Mouse (Mus musculus) thymus, postnatal 14 days (tissue): ENCODE measurements around the gene Hyou1.
"Not testable (repeated sequence)": the region's sequence is repeated elsewhere in the genome, so short reads cannot be mapped to it uniquely, and the experiment has no call there.

Experiments
- DNase-seq: peaks from one replicate; pipeline ENCODE4 v3.0.0; 2021

Hyou1 gene

GRCm38 (mm10) chr9:44379054-44379834 is at the start of gene Hyou1:
Gene Hyou1 (plus strand): TSS chr9:44379490.
- DNase-seq = peak; percentile 99

DNA sequence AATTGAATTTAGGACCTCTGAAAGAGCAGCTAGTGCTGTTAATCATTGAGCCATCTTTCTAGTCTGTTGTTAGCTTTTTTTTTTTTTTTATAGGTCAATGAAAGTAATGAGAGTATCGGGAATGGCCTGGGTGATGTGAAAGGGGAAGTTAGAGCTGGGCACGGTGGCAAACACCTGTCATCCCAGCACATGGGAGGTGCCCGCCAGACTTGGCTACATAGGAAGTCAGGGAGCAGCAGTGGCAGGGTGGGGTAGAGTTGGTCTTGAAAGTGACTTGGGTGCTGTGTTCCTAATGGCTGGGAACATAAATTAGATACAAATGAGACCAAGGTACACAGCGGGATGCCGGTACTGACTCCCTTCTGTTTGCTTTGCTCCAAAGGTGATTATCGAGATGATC is 48.6 kb upstream of the Hyou1 start:
- no peak for DNase-seq

DNA sequence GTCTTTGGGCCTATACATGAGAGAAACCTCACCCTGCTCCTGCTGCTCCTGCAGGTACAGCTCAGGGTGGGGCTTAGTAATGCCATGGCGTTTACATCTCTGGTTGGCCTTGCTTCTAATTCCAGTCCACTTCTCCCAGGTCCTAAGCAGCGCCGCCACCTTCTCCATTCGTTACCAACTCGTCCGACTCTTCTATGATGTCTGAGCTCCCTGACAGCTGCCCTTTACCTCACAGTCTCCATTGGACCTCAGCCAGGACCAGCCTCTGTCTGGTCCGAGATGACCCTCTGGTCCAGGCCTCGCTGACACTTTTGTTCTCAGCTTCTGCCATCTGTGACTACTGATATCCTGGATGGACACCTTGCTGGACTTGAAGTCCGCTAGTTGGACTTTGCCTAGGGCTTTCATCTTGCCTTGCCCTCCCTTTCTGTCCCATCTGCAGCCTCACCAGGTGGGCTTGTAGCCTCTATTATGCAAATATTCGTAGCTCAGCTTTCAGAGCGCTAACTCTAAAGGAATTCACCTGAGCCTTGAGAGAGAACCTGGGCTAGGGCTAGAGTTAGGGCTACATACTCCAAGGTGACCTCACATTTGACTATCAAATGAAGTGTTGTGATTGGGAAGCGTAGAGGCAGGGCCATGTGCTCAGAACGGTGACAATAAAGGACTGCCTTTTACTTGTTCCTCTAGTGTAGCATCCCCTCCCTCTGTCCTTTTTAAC is 46.2 kb upstream of the Hyou1 start:
- DNase-seq = no peak

DNA sequence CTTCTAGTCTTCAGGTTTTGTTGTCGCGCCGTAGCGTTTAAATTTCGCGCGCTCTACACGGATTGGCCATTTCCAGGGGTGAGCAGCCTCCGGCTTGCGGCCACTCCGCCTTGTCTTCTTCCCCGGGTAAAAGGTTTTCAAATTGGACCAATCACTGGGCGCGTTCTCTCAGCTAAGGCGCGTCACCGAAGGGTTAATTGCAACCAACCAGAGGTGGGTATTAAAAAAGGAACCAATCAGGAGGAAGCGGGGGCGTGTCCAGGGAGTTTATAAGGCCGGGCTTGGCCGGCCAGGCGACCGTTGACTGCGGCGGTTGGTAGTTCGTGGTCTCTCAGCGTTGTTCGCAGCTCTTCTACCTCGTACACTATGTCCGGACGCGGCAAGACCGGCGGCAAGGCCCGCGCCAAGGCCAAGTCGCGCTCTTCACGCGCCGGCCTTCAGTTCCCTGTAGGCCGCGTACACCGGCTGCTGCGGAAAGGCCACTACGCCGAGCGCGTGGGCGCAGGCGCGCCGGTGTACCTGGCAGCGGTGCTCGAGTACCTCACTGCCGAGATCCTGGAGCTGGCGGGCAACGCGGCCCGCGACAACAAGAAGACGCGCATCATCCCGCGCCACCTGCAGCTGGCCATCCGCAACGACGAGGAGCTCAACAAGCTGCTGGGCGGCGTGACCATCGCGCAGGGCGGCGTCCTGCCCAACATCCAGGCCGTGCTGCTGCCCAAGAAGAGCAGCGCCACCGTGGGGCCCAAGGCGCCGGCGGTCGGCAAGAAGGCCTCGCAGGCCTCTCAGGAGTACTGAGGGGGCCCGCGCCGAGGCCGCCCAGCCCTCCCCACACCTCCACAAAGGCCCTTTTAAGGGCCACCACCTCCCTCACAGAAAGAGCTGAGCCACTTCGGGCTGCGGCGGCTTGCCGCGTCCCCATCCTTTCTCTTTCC is 44.6 kb upstream of the Hyou1 start, which contains the start of gene H2afx:
Gene H2afx (plus strand): TSS at position 299 of the 935 bp plus-strand sequence.
- peak; percentile 98 for DNase-seq

DNA sequence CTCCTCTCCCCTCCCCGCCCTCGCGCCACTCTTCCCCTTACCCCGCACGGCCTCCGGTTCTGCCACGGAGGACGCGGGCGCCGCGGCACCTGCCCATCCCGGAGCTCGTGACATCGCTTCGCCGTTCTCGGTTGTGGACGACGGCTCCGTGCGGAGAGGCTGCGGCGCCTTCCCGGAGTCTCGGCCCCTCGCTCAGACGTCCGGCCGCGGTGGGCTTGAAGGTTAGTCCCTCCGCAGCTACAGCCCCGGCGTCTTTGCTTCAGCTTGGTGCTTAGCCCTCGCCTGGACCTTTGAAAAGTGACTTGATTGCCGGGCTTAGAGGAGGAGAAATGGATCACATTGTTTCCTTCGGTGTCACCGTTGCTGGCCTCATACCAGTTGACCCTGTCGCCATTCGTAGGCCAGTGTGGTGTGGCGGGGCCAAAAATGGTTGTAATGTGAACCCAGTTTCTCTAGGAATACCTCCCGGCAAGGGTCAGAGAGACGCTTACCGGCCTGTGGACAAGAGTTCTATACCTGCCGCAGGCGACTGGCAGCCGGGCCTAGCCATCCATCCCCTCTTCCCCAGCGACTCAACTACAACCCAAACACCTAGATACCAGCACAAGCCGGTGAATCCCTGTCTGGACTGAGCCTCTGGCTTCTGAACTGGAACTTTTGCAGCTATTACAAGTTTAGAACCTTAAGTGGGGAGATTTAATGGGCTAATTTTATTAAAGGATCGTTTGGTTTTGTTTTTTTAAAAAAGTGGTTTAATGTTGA is 43.8 kb upstream of the Hyou1 start:
- DNase-seq = peak; percentile 34

- DNase-seq = no peak
These were observed 43.2 kb upstream of the Hyou1 start for GRCm38 (mm10) chr9:44336093-44336406.

DNA sequence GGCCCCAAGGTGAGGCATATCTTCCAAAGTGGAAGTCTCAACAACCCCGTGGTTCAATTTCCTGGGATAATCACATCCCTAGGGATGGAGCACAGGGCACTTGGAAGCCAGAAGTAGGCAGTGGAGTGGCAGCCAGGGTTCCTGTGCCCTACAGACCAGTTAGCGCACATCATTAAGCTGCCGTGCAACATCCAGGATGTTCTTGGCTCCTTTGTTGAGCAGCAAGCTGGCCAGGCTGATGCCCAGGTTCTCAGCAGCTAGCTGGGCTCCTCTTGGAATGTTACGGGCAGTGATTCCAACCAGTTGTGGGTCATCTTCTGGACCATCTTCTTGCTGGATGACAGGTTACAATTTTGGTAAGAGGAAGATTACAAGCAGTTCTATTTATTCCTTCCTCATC is 42.8 kb upstream of the Hyou1 start:
- not testable (repeated sequence) for DNase-seq

- no peak for DNase-seq
These were observed 42.3 kb upstream of the Hyou1 start for GRCm38 (mm10) chr9:44336964-44337363.

DNA sequence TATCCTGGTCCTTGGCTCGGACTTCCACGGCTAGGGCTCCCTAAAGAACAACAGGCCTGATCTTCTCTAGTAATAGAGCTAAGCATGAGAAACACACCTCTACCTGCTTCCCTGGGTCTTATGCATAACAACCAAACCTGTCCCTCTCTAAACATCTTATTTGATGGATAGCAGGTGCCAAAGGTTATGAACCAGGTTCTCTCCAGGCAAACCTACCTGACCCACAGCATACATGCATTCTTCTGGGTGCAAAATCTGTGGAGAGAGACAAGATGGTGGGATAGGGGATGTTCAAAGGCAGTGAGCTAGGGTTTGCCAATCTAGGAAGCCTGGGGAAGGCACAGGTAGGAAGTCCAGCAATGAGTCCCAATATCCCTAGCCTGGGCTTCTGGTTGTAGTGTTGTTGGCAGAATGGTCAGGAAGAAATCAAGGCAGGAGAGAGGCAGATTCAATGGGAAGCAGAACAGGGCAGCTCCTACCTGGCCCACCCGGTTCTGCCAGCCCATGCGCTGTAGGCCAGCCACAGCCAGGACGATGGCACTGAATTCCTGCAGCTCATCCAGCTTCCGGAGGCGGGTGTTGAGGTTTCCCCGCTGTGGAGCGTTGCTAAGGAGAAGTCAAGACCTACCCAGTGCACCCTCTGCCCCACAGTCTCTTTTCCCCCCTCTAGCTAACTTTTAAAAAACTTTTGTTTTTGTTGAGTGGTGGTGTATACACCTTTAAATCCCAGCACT is 41.7 kb upstream of the Hyou1 start:
- DNase-seq = no peak

- no peak for DNase-seq
These were observed 40.7 kb upstream of the Hyou1 start for GRCm38 (mm10) chr9:44338574-44338973.

DNA sequence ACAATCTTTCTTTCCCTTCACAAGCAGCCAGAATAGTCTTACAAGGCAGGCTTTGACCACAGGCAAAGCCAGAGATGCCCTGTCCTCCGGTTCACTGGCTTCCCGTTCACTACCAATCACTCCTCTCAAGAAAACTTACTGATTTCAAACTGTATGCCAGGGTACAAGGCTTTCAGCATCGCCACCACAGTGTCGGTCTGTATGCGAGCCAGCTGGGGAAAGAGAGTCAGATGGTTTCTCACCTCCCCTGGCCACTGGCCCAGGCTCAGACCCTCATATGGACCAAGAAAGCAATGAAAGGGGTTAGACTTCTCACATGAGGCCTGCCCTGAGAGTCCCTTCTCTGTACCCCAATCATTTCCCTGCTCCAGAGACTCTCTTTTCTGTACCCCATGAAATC is 37.8 kb upstream of the Hyou1 start:
- DNase-seq = no peak

- no peak for DNase-seq
These were observed 37.1 kb upstream of the Hyou1 start for GRCm38 (mm10) chr9:44342173-44342572.

DNA sequence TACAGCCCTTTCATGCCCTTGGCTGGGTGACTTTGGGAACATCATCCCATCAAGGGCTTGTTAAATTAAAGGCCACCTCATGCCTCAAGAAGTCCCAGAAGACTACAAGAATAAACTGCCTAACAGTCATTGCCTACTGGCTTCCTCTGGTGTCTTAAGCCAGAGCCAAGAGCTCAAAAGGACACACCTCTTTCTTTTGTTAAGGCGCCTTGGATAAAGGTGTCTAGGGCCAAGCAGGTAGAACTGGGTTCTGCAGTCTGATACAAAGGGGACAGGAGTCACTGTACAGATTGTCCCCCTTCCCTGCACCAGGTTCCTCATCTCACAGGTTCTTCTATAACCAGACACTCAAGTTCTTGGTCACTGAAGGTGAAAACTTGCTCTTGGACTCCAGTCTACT is 36.7 kb upstream of the Hyou1 start:
- no peak for DNase-seq

DNA sequence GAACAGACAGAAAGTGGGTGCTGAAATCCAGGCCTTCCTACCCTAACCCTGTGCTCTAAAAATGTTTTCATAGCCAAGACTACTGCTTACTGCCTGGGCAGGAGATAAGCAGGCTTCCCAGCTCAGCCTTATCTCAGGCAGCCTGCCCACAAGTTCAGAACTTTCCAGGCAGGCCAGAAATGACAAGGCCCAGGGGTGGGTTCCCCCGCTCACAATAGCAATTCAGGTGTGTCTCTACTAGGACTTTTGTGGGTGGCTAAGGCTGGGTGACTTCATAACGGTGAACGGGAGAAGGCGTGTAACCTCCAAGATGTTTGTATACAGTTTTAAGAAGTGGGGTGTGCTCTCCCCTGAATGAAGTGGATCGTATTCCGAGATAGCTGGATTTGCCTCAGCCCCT is 36.0 kb upstream of the Hyou1 start:
- DNase-seq = no peak

- peak; percentile 89 for DNase-seq
These were observed 35.4 kb upstream of the Hyou1 start, which contains the start of gene Hmbs for GRCm38 (mm10) chr9:44343781-44344421. Gene Hmbs (minus strand): TSS chr9:44344228.

DNA sequence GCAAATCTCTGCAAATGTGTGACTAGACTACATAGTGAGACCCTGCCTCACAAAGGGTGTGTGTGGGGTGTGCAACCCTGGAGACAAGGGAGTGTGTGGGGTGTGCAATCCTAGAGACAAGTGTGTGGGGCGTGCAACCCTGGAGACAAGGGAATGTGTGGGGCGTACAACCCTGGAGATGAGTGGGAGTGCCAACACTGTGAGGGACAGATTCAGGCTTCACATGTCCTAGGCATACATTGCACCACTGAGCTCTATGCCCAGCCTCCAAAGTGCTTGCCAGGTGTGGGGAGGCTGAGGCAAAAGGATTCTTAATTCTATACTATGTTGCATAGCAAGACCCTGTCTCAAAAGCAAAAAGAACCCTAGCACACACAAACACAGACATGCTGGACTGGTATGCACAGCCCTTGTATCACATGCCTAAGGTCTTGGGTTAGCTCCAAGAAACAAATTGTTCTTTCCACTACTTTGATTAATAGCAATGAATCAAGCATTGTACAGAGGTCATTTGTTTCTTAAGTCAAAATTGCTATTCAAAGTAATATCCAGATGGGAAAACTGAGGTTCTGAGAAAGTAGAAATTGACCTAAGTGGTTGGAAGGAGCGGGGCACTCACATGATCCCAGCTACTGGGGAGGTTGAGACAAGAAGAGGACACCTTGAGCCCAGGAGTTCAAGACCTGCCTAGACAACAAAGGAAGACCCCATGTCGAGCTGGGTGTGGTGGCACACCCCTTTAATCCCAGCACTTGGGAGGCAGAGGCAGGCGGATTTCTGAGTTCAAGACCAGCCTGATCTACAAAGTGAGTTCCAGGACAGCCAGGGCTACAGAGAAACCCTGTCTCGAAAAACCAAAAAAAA is 33.5 kb upstream of the Hyou1 start:
- no peak for DNase-seq

GRCm38 (mm10) chr9:44347166-44347565 is 32.1 kb upstream of the Hyou1 start:
- DNase-seq = no peak

DNA sequence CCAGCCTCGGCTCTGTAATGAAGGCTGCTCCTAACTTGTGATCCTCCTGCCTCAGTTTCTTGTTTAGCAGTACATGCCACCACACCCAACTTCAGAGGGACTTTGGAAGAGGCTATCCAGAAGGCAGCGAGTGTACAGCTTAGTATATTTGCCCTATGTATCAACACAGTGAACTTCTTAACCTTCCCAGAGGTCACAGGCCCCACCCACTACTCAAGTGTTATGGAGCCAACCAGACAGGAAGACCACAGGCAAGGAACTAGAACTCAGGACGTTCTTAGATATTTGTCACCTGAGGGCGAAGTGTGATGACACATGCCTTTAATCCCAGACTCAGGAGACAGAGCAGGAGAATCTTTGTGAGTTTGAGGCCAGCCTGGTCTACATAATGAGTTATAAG is 31.7 kb upstream of the Hyou1 start:
- no peak for DNase-seq

DNA sequence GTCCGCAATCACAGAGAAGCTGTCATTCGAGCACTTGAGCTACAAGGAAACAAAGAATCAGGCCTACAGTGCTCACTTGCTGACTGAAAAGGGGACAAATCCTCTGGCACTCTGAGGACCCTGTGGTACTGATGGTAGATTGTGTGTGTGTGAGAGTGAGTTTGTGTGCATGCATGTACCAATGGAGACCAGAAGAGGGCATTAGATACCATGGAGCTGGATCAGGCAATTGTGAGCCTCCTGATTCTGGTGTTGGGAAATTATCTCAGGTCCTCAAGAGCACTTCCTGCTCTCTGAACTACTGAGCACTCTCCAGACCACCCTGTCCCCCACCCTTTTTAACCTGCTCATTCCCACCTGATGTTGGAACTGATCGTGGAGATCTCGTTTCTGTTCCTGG is 30.7 kb upstream of the Hyou1 start:
- no peak for DNase-seq

DNA sequence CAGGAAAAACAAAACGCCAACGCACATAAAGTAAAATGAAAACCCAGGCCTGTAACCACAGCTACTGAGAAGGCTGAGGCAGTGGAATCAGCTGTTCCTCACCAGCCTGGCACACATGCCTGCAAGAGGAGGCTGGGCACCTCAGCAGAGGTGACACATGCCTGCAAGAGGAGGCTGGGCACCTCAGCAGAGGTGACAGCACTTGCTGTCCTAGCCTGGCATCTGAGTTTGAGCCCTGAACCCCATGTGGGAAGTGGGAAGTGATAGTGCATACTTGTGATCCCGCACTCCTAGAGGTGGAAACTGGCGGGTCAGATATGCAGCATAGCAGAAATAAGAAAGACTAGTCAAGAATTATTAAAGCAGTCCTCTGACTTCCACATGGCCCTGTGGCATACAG is 27.9 kb upstream of the Hyou1 start:
- DNase-seq = no peak
